23 mouse cellular contexts compared by ENCODE assay signal in the genomic region with DNA sequence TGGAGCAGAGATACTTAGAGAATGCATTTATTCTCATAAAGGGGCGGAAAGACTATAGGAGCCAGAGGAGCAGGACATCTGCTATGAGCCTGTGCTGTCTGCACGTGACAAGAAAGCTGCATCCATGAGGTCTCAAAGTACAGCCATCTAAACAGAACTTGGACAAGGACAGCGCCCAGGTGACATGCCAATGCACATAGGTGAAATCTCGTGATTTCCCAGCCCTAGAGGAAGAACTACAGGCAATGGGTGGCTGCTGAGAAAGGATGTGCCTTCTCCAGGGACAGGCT.
DNase-seq lines count a peak whose midpoint lies in the region; ATAC-seq and TF ChIP-seq lines count a peak whose summit lies in the region.
"Had no signal": no experiment of that assay in that cellular context is flagged by ENCODE, and none has a peak within 500 bp of the region (broad histone marks: within the 10 kb centered on the region; RNA-seq: fewer than 3 reads in every experiment).

No protein-coding gene starts in this region.

- peak; percentile 28 for DNase-seq in forebrain, postnatal 0 days
- no peak for DNase-seq in forebrain, embryonic 11.5 days (ENCODE audit: low spot score)
- no peak for DNase-seq in kidney, adult 18-20 months
- no peak for DNase-seq in cerebellum, postnatal 25 days
- DNase-seq: adrenal gland, adult 8-10 months; adrenal gland, postnatal 36 days; B cell, adult 2 months; cerebellum, adult 11-12 months; cerebellum, adult 9-10 months; cerebellum, postnatal 36 days; gastrocnemius, postnatal 36 days; heart, adult 11 months; heart, postnatal 36 days had no signal

- no peaks in the 10 kb centered on the region for H3K9me3 ChIP-seq in forebrain, postnatal 0 days (ENCODE audit: low read length)
- no peaks in the 10 kb centered on the region for H3K9me3 ChIP-seq in forebrain, embryonic 11.5 days (ENCODE audit: control insufficient read depth, low read length)
- no peaks in the 10 kb centered on the region for H3K9me3 ChIP-seq in liver, embryonic 16.5 days (replicated peaks; ENCODE audit: control insufficient read depth, low read length)
- H3K9me3 ChIP-seq in liver, embryonic 12.5 days (replicated peaks), result no peaks in the 10 kb centered on the region
- H3K9me3 ChIP-seq: embryonic facial prominence, embryonic 12.5 days; forebrain, embryonic 12.5 days; heart, embryonic 13.5 days; hindbrain, embryonic 15.5 days had no signal

- peak overlapping the region; percentile 64; the same call in 1 of the 2 replicates for H3K27ac ChIP-seq in forebrain, postnatal 0 days (ENCODE audit: low read depth, low read length)
- no peak overlapping the region for H3K27ac ChIP-seq in forebrain, embryonic 11.5 days (ENCODE audit: low read depth, low read length)
- H3K27ac ChIP-seq in liver, embryonic 16.5 days (ENCODE audit: low read length), result no peak overlapping the region
- no peak overlapping the region for H3K27ac ChIP-seq in liver, embryonic 12.5 days
- H3K27ac ChIP-seq: embryonic facial prominence, embryonic 12.5 days; forebrain, embryonic 12.5 days; heart, embryonic 13.5 days; hindbrain, embryonic 15.5 days had no signal

- no peak overlapping the region for H3K4me3 ChIP-seq in forebrain, postnatal 0 days (ENCODE audit: low read depth, low read length)
- no peak overlapping the region for H3K4me3 ChIP-seq in forebrain, embryonic 11.5 days (ENCODE audit: low read depth, low read length)
- H3K4me3 ChIP-seq in liver, embryonic 16.5 days (ENCODE audit: low read depth, low read length), result no peak overlapping the region
- H3K4me3 ChIP-seq in liver, embryonic 12.5 days, result no peak overlapping the region
- H3K4me3 ChIP-seq: embryonic facial prominence, embryonic 12.5 days; forebrain, embryonic 12.5 days; heart, embryonic 13.5 days; hindbrain, embryonic 15.5 days had no signal

- ATAC-seq in forebrain, postnatal 0 days, result no peak
- ATAC-seq in forebrain, embryonic 11.5 days (replicated peaks; ENCODE audit: low FRiP score), result no peak
- ATAC-seq in liver, embryonic 16.5 days (ENCODE audit: low read depth), result 0 out of 2 replicates have a peak, but pooled peaks have one; percentile 5
- ATAC-seq in liver, embryonic 12.5 days, result no peak
- ATAC-seq in common myeloid progenitor, adult 5-6 weeks (replicated peaks; ENCODE audit: low read depth, poor library complexity, severe bottlenecking), result peak; percentile 18; the same call in 1 of the 2 replicates
- ATAC-seq: CD4-positive, CD25-positive, alpha-beta regulatory T cell, adult 4 months; forebrain, embryonic 16.5 days had no signal

- H3K27me3 ChIP-seq in forebrain, postnatal 0 days (ENCODE audit: insufficient read depth, low read length), result no peaks in the 10 kb centered on the region
- no peaks in the 10 kb centered on the region for H3K27me3 ChIP-seq in forebrain, embryonic 11.5 days (ENCODE audit: control insufficient read depth, insufficient read depth, low read length)
- no peaks in the 10 kb centered on the region for H3K27me3 ChIP-seq in liver, embryonic 16.5 days (ENCODE audit: control insufficient read depth, insufficient read depth, low read depth, low read length)
- H3K27me3 ChIP-seq in liver, embryonic 12.5 days (replicated peaks), result no peaks in the 10 kb centered on the region
- H3K27me3 ChIP-seq: embryonic facial prominence, embryonic 12.5 days; forebrain, embryonic 12.5 days; heart, embryonic 13.5 days; hindbrain, embryonic 15.5 days had no signal

- H3K36me3 ChIP-seq in forebrain, postnatal 0 days (ENCODE audit: insufficient read depth), result no peaks in the 10 kb centered on the region
- no peaks in the 10 kb centered on the region for H3K36me3 ChIP-seq in forebrain, embryonic 11.5 days (ENCODE audit: control insufficient read depth, insufficient read depth, low read length)
- no peaks in the 10 kb centered on the region for H3K36me3 ChIP-seq in liver, embryonic 16.5 days (ENCODE audit: control insufficient read depth, insufficient read depth)
- no peaks in the 10 kb centered on the region for H3K36me3 ChIP-seq in liver, embryonic 12.5 days
- H3K36me3 ChIP-seq: embryonic facial prominence, embryonic 12.5 days; forebrain, embryonic 12.5 days; G1E; heart, embryonic 13.5 days; hindbrain, embryonic 15.5 days had no signal

- H3K4me2 ChIP-seq in forebrain, postnatal 0 days (ENCODE audit: low read depth), result no peak overlapping the region
- H3K4me2 ChIP-seq in forebrain, embryonic 11.5 days (ENCODE audit: low read depth, low read length, severe bottlenecking), result no peak overlapping the region
- H3K4me2 ChIP-seq in liver, embryonic 16.5 days (ENCODE audit: low read depth, low read length), result no peak overlapping the region
- H3K4me2 ChIP-seq in liver, embryonic 12.5 days, result no peak overlapping the region
- H3K4me2 ChIP-seq: embryonic facial prominence, embryonic 12.5 days; forebrain, embryonic 12.5 days; heart, embryonic 13.5 days; hindbrain, embryonic 15.5 days had no signal

- H3K9ac ChIP-seq in forebrain, postnatal 0 days, result no peak overlapping the region
- H3K9ac ChIP-seq in forebrain, embryonic 11.5 days (ENCODE audit: low read length), result no peak overlapping the region
- H3K9ac ChIP-seq in liver, embryonic 16.5 days (ENCODE audit: low read depth, low read length), result no peak overlapping the region
- no peak overlapping the region for H3K9ac ChIP-seq in liver, embryonic 12.5 days
- H3K9ac ChIP-seq: embryonic facial prominence, embryonic 12.5 days; forebrain, embryonic 12.5 days; heart, embryonic 13.5 days; hindbrain, embryonic 15.5 days had no signal

- 79% methylated on average over 4 of the region's 4 CpGs for WGBS in forebrain, postnatal 0 days
- 85% methylated on average over 4 of the region's 4 CpGs for WGBS in forebrain, embryonic 11.5 days
- WGBS in liver, embryonic 16.5 days (ENCODE audit: insufficient replicate concordance), result 47% methylated on average over 4 of the region's 4 CpGs
- WGBS in liver, embryonic 12.5 days (ENCODE audit: insufficient replicate concordance), result 63% methylated on average over 4 of the region's 4 CpGs

- TF ChIP-seq CTCF in forebrain, postnatal 0 days (IDR thresholded peaks at IDR 0.05; ENCODE audit: low read depth), result no peak

- no peaks in the 10 kb centered on the region for H3K4me1 ChIP-seq in forebrain, postnatal 0 days (ENCODE audit: insufficient read depth)
- H3K4me1 ChIP-seq in forebrain, embryonic 11.5 days (replicated peaks; ENCODE audit: control insufficient read depth, insufficient read depth, low read length), result no peaks in the 10 kb centered on the region
- no peaks in the 10 kb centered on the region for H3K4me1 ChIP-seq in liver, embryonic 16.5 days (ENCODE audit: control insufficient read depth, low read depth, low read length)
- no peaks in the 10 kb centered on the region for H3K4me1 ChIP-seq in liver, embryonic 12.5 days
- H3K4me1 ChIP-seq: embryonic facial prominence, embryonic 12.5 days; forebrain, embryonic 12.5 days; heart, embryonic 13.5 days; hindbrain, embryonic 15.5 days had no signal

Comparison
In these comparisons a context has a peak if more than half of its experiments do, and no peak if none do; other contexts are left out.
1. ATAC-seq: peak in liver, embryonic 16.5 days (single experiment) and common myeloid progenitor, adult 5-6 weeks (single experiment); none in forebrain, postnatal 0 days (single experiment), forebrain, embryonic 11.5 days (single experiment) and liver, embryonic 12.5 days (single experiment).